Mouse (Mus musculus): ENCODE measurements at regions not wholly inside any gene's neighbourhood (a gene's known extent, or its start where the extent isn't known, plus 50 kb on each side); places are given as distances from the start of the nearest gene placed in this dataset.

- TF ChIP-seq TAL1 (IDR thresholded peaks at IDR 0.05; ENCODE audit: low read length) (no peak), POLR2A (IDR thresholded peaks at IDR 0.05; ENCODE audit: control insufficient read depth in 1 of 2, insufficient read depth in 1 of 2, low read depth in 1 of 2, low read length in 2 of 2, poor library complexity in 1 of 2) (no peak), ZC3H11A (IDR thresholded peaks at IDR 0.05; ENCODE audit: low read depth, low read length) (no peak), CTCF (IDR thresholded peaks at IDR 0.05 in 2 of 3, conservative IDR thresholded peaks at IDR 0.05 in 1 of 3; ENCODE audit: control insufficient read depth in 1 of 3, insufficient read depth in 1 of 3, low read depth in 2 of 3, low read length in 3 of 3, poor library complexity in 1 of 3, severe bottlenecking in 1 of 3) (no peak)
Measured at GRCm38 (mm10) chr10:119109207-119109606, 130.6 kb downstream of the Cand1 start.
